Mouse (Mus musculus) small intestine, adult 2 months (tissue): ENCODE measurements around the gene Elavl4. TPM values are rescaled to one million over a fixed set of nuclear protein-coding genes. Genes with fewer than 3 reads are reported as not detected.

Source experiments
- H3K27ac ChIP-seq: fragments of 200-500 bp; 2 replicates; pipeline ENCODE4 v1.5.1; 2012; ENCODE audit warnings: low read depth, low read length, control low read depth, inconsistent platforms; ENCODE audit not compliant: insufficient read depth
- H3K27me3 ChIP-seq: fragments of 200-500 bp; 2 replicates; pipeline ENCODE4 v1.6.1; 2012; ENCODE audit warnings: mild to moderate bottlenecking, moderate library complexity, low read length, inconsistent platforms; ENCODE audit not compliant: control insufficient read depth, insufficient read depth
- H3K36me3 ChIP-seq: fragments of 200-500 bp; 2 replicates; pipeline ENCODE4 v1.6.1; 2012; ENCODE audit warnings: mild to moderate bottlenecking, low read length, control low read depth, inconsistent platforms; ENCODE audit not compliant: control insufficient read depth, insufficient read depth
- H3K4me1 ChIP-seq: fragments of 200-500 bp; 2 replicates; pipeline ENCODE4 v1.6.1; 2012; ENCODE audit warnings: low read length, inconsistent platforms, mixed read lengths; ENCODE audit not compliant: control insufficient read depth, insufficient read depth, insufficient read length
- H3K4me3 ChIP-seq: fragments of 200-500 bp; 2 replicates; pipeline ENCODE4 v1.5.1; 2012; ENCODE audit warnings: low read depth, mild to moderate bottlenecking, control low read depth, inconsistent platforms, low read length, moderate library complexity
- CTCF ChIP-seq: fragments of 200-500 bp; IDR thresholded peaks from 2 replicates; pipeline ENCODE4 v1.5.1; 2012; ENCODE audit warnings: low read depth, mild to moderate bottlenecking, control low read depth, inconsistent platforms, low read length, moderate library complexity, mixed read lengths; ENCODE audit not compliant: insufficient replicate concordance, insufficient read length; ENCODE audit errors: extremely low read depth
- POLR2A ChIP-seq: fragments of 200-500 bp; IDR thresholded peaks from 2 replicates; pipeline ENCODE4 v1.6.1; 2012; ENCODE audit warnings: low read depth, mild to moderate bottlenecking, control low read depth, inconsistent platforms, low read length, moderate library complexity
- WGBS: fragments of 180-500 bp; shearing (Covaris S2); methylation state at CpG from one replicate; pipeline ENCODE4 v1.1.7; 2018; 5-methylcytosine and 5-hydroxymethylcytosine counted together
- polyA plus RNA-seq: library from polyadenylated mRNA; depleted of rRNA; stranded (reverse); fragments of >200 nt; gene quantifications from 2 replicates; pipeline ENCODE4 v1.2.3, GENCODE M21; 2012

Elavl4 gene
- polyA plus RNA-seq, 1 experiment: 0.94 TPM

DNA sequence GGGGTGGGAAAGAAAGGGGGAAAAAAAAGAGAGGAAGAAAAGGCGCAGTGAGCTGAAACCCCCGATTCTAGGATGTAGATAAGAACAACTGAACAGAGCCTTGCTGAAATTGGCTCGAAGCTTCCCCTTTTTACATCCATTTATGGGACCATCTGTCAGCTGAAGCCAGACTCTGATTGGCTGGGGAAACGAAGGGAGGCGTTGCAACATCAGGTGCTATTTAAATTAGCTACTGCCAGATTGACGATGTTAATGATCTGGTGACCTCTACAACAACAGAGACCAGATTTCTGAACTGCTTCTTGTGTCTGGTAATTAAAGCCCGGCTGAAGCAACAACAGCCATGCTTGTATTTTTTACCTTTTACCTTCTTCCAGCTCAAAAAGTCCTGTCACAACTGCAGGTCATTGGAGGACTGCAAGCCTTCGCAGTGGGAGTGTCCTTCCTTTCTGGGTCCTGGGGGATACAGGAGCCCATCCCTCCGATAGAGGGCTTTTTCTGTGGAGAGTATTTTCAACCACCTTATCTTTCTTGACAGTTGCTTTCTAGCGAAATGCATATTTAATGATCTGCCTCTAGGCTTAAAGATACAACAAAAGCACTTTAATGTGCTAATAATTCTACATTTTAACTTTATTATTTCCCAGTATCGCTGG is 64.2 kb downstream of the Elavl4 start:
- Histone ChIP-seq H3K27ac (no peak overlapping the region), H3K4me3 (no peak overlapping the region), H3K27me3 (no peaks in the 10 kb centered on the region), H3K36me3 (no peaks in the 10 kb centered on the region), H3K4me1 (no peaks in the 10 kb centered on the region)
- WGBS: 44% methylated on average over 11 of the region's 11 CpGs
- TF ChIP-seq CTCF: no peak
- TF ChIP-seq POLR2A: no peak

DNA sequence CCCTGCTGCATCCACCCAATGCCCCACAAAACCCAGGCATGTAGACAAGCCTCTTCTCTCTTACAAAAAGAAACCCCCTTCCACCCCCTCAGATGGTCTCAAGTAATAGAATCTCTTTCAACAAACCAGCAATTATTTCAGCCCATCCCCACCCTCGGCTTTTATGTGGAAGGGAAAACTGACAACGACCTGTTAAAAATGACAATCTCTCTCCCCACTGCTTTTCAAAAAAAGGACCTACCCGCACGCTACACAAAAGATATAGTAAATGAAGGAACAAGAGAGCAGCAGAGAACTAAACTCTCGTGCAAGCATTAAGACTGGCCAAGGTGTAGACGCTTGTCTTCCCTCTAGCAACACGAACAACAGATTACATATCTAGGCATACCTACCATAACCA is 64.9 kb downstream of the Elavl4 start:
- Histone ChIP-seq H3K27me3 (no peaks in the 10 kb centered on the region), H3K4me3 (no peak overlapping the region), H3K4me1 (no peaks in the 10 kb centered on the region), H3K27ac (no peak overlapping the region), H3K36me3 (no peaks in the 10 kb centered on the region)
- WGBS: 58% methylated on average over 7 of the region's 7 CpGs
- TF ChIP-seq POLR2A (no peak), CTCF (no peak)

DNA sequence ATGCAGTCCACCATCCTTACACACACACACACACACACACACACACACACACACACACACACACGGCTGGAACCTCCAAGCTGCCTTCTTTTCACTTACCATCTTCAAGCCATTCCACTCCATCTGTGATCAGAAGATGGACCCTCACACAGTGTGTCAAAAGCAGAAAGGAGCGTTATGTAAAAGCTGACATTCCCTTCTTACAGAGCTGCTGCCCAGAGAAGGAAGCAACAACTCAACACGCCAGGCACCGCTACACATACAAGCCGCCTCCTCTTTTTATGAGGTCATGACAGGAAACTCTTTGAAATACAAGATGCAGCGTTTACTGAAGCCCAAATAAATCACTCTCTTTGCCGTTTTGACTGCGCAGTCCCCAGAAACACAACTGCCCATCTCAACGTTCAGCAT is 65.3 kb downstream of the Elavl4 start:
- WGBS: 19% methylated on average over 9 of the region's 9 CpGs
- Histone ChIP-seq H3K27me3 (no peaks in the 10 kb centered on the region), H3K27ac (no peak overlapping the region), H3K36me3 (no peaks in the 10 kb centered on the region), H3K4me3 (no peak overlapping the region), H3K4me1 (no peaks in the 10 kb centered on the region)
- TF ChIP-seq CTCF: no peak

DNA sequence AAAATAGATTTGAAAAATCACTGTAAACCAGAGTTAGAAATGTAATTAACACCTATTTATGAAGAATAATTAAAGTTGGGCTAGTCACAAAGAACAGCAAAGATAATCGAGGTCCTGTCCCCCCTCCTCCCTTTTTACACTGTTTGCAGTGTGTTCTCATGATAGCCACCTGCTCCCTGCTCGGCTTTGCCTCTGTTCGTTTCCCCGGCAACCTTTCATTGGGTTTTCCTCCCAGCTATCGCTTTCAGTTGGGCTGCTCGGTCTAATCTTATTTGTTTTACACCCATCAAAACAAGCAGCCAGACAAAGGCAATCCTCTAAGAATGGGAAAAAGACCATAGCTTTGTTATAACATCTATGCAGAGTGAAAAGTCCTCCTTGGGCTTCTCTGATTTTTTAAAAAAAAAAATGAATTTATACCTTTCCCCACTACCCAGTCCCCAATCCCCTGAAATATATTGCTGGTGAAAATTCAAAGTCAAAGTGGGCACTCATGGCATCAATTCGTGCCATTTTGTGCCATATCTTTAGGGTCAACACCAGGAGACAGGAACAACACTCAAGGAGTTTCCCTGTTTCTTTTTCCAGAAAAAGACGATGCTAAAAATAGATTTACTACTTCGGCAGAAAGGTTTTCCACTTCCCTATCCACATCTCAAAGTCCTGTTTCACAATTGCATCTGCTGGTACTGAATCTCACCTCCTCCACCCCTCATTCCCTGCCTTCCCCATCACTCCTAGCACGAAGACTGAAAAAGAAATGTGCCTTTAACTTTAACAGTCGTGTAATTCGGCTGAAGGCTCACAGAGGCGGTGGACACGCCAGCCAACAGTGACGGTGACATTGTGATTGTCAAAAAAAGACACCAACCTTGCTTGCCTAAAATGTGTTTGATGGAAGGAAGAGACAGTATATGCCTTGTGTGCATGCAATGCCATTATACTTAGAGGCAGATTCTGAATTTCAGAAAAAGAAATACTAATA is 66.1 kb downstream of the Elavl4 start:
- Histone ChIP-seq H3K36me3 (no peaks in the 10 kb centered on the region), H3K4me3 (no peak overlapping the region), H3K4me1 (no peaks in the 10 kb centered on the region), H3K27ac (no peak overlapping the region), H3K27me3 (no peaks in the 10 kb centered on the region)
- TF ChIP-seq CTCF (no peak), POLR2A (no peak)
- WGBS: 17% methylated on average over 15 of the region's 15 CpGs

DNA sequence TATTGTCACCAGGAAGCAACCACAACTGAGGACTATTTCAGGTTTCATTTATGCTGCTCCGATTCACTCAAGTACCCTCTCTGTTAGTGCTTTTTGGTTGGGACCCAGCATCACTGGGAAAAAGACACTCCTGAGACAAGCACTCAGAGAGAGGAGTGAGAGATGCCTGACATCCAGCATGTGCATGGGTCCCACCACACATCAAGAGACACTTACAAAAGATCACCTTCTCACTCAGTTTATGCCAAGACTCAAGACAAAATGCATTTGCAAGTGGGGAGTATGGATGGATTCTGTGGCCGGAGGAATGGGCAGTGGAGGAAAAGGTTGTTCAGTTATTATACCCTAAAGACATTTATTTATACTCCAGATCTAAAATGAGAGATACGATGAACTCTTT is 67.3 kb downstream of the Elavl4 start:
- no peak for TF ChIP-seq POLR2A
- TF ChIP-seq CTCF: no peak
- H3K4me1 ChIP-seq: no peaks in the 10 kb centered on the region
- H3K36me3 ChIP-seq: no peaks in the 10 kb centered on the region
- no peak overlapping the region for H3K27ac ChIP-seq
- 82% methylated on average over 3 of the region's 3 CpGs for WGBS
- no peaks in the 10 kb centered on the region for H3K27me3 ChIP-seq
- no peak overlapping the region for H3K4me3 ChIP-seq

DNA sequence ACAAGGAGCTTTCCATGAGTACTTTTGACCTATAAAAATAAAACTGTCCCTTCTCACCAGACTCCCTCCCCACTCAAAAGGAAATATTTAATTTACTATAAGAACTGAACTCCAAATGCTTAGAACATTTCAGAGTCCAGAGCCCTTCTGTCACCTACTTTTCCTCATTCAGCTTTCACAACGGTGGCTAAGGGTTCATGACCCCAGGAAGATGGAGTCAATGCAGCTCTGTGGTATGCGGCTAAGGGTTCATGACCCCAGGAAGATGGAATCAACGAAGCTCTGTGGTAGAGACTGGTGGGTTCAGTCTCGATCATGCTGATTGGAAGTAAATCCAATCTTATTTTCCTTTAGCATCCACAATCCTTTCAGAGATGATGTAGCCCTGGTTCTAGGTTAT is 81.7 kb downstream of the Elavl4 start:
- H3K36me3 ChIP-seq: no peaks in the 10 kb centered on the region
- WGBS: 44% methylated on average over 4 of the region's 4 CpGs
- TF ChIP-seq CTCF (no peak), POLR2A (no peak)
- no peaks in the 10 kb centered on the region for H3K4me1 ChIP-seq
- no peak overlapping the region for H3K27ac ChIP-seq
- H3K27me3 ChIP-seq: no peaks in the 10 kb centered on the region
- H3K4me3 ChIP-seq: no peak overlapping the region
